Mouse (Mus musculus): ENCODE results near the gene Scn8a. TPM values are rescaled to one million over a fixed set of nuclear protein-coding genes. Genes with fewer than 3 reads are reported as not detected.

Gene Scn8a
- total RNA-seq, 1 experiment from 2014 or later, result 7.1 TPM

GRCm38 (mm10) chr15:100871107-100872011 lies 1.7 kb downstream of the Scn8a start:
- ATAC-seq (ENCODE audit: extremely low read depth, insufficient number of reproducible peaks, low FRiP score, poor library complexity, severe bottlenecking), result no peak

DNA sequence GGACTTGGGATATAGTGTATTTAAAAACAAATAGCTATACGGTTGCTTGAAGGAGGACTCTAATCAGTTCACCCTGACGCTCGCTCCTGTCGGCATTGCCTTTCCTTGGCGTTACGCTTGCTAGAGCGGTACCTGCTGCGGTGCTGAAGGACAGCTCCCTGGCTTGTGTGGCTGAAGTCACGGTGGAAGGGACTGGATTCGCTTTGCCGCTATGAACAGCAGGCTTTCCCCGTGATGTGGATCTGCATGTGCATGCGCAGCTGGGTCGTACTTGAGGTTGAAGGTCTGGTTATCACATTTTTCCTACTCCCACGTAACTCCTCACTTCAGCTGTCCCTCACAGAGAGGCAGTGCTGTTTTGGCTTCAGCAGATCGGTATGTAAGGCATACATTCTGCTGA lies 3.5 kb downstream of the Scn8a start:
- ATAC-seq (ENCODE audit: extremely low read depth, insufficient number of reproducible peaks, low FRiP score, poor library complexity, severe bottlenecking), result no peak

DNA sequence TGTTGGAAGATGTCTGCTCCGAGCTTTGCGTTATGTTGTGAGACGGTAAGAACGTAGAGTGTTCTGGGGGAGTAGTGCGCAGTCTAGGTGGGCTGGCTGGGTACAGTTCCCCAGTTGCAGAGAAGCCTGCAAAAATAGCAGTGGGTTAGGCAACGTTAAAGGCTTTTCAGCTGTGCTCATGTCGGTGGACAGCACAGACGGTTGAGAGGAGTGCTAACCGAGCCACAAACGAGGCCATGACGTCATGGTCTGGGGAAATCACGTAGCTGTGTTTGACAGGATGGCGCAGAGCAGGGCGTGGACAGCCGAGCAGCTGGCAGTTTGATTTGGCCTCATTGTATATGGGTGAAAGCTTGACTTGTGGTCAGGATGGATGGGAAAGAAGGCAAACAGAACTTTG lies 9.4 kb downstream of the Scn8a start:
- no peak for ATAC-seq (ENCODE audit: extremely low read depth, insufficient number of reproducible peaks, low FRiP score, poor library complexity, severe bottlenecking)

DNA sequence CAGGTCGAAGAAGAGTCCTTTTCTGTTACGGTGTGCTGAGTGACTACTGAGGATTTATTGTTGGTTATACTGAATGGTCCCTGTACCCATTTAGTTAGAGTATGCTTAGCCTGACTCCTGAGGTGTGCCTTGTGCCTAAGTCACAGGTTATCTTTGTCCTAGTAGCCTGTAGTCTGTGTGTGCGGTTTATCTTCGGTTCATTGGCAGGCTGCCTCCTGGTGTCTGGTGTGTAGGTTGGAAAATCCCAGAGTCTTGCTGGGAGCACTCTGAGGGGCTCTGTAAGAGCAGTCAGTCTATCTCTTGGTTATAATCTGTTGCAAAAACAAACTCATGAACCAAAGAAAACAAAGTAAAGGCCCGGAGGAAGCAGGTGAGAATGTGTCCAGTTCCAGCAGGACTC lies 11.7 kb downstream of the Scn8a start:
- ATAC-seq (ENCODE audit: extremely low read depth, insufficient number of reproducible peaks, low FRiP score, poor library complexity, severe bottlenecking), result no peak

GRCm38 (mm10) chr15:100884481-100884880 lies 14.8 kb downstream of the Scn8a start:
- no peak for ATAC-seq (ENCODE audit: extremely low read depth, insufficient number of reproducible peaks, low FRiP score, poor library complexity, severe bottlenecking)

DNA sequence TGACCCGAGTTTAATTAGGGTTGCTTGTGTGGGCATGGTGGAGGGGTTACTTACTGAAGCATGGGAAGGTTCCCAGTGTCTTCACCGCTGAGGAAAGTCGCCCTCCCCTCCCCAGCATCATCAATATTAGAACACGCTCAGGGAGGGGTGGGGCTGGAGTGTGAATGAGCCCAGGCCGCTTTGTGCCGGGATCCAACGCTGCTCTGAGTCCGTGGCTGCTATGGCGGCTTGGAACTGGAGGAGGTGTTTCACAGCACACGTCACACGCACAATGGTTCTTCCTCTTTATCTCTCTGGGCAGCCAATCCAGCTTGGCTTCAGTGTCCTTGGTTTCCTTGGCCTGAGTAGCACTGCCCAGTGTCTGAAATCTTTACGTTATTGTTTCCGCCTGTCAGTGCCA lies 22.3 kb downstream of the Scn8a start:
- no peak for ATAC-seq (ENCODE audit: extremely low read depth, insufficient number of reproducible peaks, low FRiP score, poor library complexity, severe bottlenecking)

DNA sequence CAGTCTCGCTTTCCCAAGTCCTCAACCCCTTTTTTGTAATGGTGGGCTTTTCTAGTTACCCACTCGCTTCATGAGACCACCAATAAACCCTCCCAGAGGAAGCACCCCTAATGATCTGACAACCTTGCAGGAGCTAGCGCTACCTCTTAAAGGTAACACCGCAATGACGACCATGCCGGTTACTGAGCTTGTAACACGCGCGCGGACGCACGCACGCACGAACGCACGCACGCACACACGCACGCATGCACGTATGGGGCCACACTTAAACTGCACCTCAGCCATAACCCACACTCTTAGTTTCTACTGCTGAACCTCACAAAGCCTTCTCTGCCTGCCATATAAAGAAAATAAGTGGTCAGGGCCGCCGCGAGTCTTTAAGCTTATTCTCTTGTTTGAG lies 26.8 kb downstream of the Scn8a start:
- ATAC-seq (ENCODE audit: extremely low read depth, insufficient number of reproducible peaks, low FRiP score, poor library complexity, severe bottlenecking), result no peak

GRCm38 (mm10) chr15:100903811-100904210 lies 34.2 kb downstream of the Scn8a start:
- ATAC-seq (ENCODE audit: extremely low read depth, insufficient number of reproducible peaks, low FRiP score, poor library complexity, severe bottlenecking), result no peak

- ATAC-seq (ENCODE audit: extremely low read depth, insufficient number of reproducible peaks, low FRiP score, poor library complexity, severe bottlenecking), result peak; percentile 85; the same call in 1 of the 2 replicates
Observed at GRCm38 (mm10) chr15:100905006-100905405, 35.3 kb downstream of the Scn8a start.

DNA sequence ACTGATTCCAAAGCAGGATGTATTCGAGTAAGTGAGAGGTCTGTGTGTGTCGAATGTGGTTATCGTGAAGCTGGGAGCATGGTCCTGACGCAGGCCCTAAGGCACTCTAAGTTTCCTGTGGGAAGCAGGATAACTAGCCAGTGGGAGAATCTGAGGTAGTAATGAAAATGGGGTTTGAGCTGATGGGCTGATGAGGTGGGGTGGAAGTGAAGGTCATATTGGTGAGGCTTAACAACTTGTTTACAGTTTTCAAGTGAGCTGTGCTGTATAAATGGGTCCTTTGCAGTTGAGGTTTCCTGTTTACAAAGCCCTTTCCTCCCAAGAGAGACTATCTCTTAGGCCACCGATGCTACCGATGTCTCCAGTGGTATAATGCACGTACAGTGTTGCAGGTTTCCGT lies 36.1 kb downstream of the Scn8a start:
- peak; percentile 25; the same call in 1 of the 2 replicates for ATAC-seq (ENCODE audit: extremely low read depth, insufficient number of reproducible peaks, low FRiP score, poor library complexity, severe bottlenecking)

GRCm38 (mm10) chr15:100908817-100909216 lies 39.2 kb downstream of the Scn8a start:
- no peak for ATAC-seq (ENCODE audit: extremely low read depth, insufficient number of reproducible peaks, low FRiP score, poor library complexity, severe bottlenecking)

- no peak for ATAC-seq (ENCODE audit: extremely low read depth, insufficient number of reproducible peaks, low FRiP score, poor library complexity, severe bottlenecking)
Observed at GRCm38 (mm10) chr15:100909734-100910163, 40.1 kb downstream of the Scn8a start.

GRCm38 (mm10) chr15:100910381-100910841 lies 40.8 kb downstream of the Scn8a start:
- ATAC-seq (ENCODE audit: extremely low read depth, insufficient number of reproducible peaks, low FRiP score, poor library complexity, severe bottlenecking), result no peak

- ATAC-seq (ENCODE audit: extremely low read depth, insufficient number of reproducible peaks, low FRiP score, poor library complexity, severe bottlenecking), result no peak
Observed at GRCm38 (mm10) chr15:100912676-100913266, 43.1 kb downstream of the Scn8a start.

DNA sequence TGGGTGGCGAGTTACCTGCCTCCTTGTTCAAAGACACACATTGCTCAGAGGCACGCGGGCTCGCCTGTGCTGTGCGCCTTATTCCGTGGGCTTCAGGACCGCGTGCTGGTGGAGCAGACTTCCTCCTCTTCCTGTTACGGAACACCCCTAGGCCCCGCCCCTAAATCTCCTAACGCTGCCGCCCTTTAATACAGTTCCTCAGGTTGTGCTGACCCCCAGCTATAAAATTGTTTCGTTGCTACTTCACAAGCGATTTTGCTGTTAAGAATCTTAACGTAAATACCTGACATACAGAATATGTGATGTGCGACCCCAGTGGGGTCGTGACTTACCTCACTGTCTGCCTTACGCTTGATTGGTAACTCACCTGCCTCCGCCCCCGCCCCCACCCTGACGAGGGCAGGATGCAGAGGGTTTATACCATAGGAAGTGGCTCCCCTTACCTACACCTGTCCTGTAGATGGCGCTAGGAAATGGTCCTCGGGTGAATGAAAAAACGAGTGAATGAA lies 45.1 kb downstream of the Scn8a start:
- ATAC-seq (ENCODE audit: extremely low read depth, insufficient number of reproducible peaks, low FRiP score, poor library complexity, severe bottlenecking), result no peak

GRCm38 (mm10) chr15:100918046-100918445 lies 48.4 kb downstream of the Scn8a start:
- ATAC-seq (ENCODE audit: extremely low read depth, insufficient number of reproducible peaks, low FRiP score, poor library complexity, severe bottlenecking), result no peak

DNA sequence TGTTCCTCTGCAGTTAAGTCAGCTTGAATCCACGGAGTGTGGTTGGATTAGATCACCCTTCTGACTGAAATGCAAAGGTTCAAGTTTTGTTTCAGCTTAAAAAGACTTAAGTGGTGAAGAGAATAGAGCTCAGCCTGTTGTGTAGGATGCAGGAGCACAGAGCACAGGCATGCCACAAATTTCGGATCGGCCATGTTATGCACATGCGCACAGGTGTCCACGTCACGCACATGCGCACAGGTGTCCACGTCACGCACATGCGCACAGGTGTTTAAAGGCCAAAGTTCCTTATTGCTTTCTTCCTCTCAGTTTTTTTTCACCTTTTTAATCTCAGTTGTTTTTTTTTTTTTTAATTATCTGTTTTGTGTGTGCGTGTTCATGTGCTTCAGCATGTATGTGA lies 52.6 kb downstream of the Scn8a start:
- ATAC-seq (ENCODE audit: extremely low read depth, insufficient number of reproducible peaks, low FRiP score, poor library complexity, severe bottlenecking), result no peak

- no peak for ATAC-seq (ENCODE audit: extremely low read depth, insufficient number of reproducible peaks, low FRiP score, poor library complexity, severe bottlenecking)
Observed at GRCm38 (mm10) chr15:100923476-100923875, 53.8 kb downstream of the Scn8a start.

- ATAC-seq (ENCODE audit: extremely low read depth, insufficient number of reproducible peaks, low FRiP score, poor library complexity, severe bottlenecking), result no peak
Observed at GRCm38 (mm10) chr15:100924941-100925340, 55.3 kb downstream of the Scn8a start.

- no peak for ATAC-seq (ENCODE audit: extremely low read depth, insufficient number of reproducible peaks, low FRiP score, poor library complexity, severe bottlenecking)
Observed at GRCm38 (mm10) chr15:100930477-100930876, 60.8 kb downstream of the Scn8a start.
